Mouse (Mus musculus): Measurements from ENCODE around the gene Smim23. TPM values are rescaled to one million over a fixed set of nuclear protein-coding genes. Genes with fewer than 3 reads are reported as not detected.

The Smim23 gene
- not detected in 2 replicates for polyA plus RNA-seq (2015; fragmentation: Nextera tagmentation; extraction: Ambion mirVana)

GRCm38 (mm10) chr11:32824505-32824904, at the start of gene Smim23:
Gene Smim23, minus strand, starts transcription at chr11:32824605.
- no peak within 1 kb of the TSS for H3K4me2 ChIP-seq
- WGBS, result 89% methylated on average over 1 of the region's 1 CpGs
- H3K4me1 ChIP-seq, result no peaks in the 10 kb centered on the region
- no peaks in the 10 kb centered on the region for H3K36me3 ChIP-seq
- H3K9me3 ChIP-seq (replicated peaks), result no peaks in the 10 kb centered on the region
- no peak for ATAC-seq (replicated peaks; ENCODE audit: low FRiP score)
- H3K27ac ChIP-seq, result no peak within 1 kb of the TSS
- no peaks in the 10 kb centered on the region for H3K27me3 ChIP-seq
- no peak within 1 kb of the TSS for H3K9ac ChIP-seq
- H3K4me3 ChIP-seq (replicated peaks), result no peak within 1 kb of the TSS

GRCm38 (mm10) chr11:32868619-32869383, 44.4 kb upstream of the Smim23 start:
- ATAC-seq (replicated peaks; ENCODE audit: low FRiP score), result no peak
- 85% methylated on average over 10 of the region's 10 CpGs for WGBS
- peaks cover 9% of the 10 kb centered on the region; the same call in 1 of the 2 replicates for H3K27me3 ChIP-seq

GRCm38 (mm10) chr11:32864615-32865014, 40.2 kb upstream of the Smim23 start:
- 90% methylated on average over 5 of the region's 5 CpGs for WGBS
- H3K9me3 ChIP-seq (replicated peaks), result no peaks in the 10 kb centered on the region
- ATAC-seq (replicated peaks; ENCODE audit: low FRiP score), result no peak

More at GRCm38 (mm10) chr11:32868619-32869383, 44.4 kb upstream of the Smim23 start:
- no peaks in the 10 kb centered on the region for H3K36me3 ChIP-seq
- no peak overlapping the region for H3K27ac ChIP-seq
- no peak overlapping the region for H3K9ac ChIP-seq
- H3K9me3 ChIP-seq (replicated peaks), result 0 out of 2 replicates have a peak, but pooled peaks cover 3% of the 10 kb centered on the region
- H3K4me3 ChIP-seq (replicated peaks), result no peak overlapping the region
- no peak overlapping the region for H3K4me2 ChIP-seq
- no peaks in the 10 kb centered on the region for H3K4me1 ChIP-seq

GRCm38 (mm10) chr11:32857418-32857879, 33.0 kb upstream of the Smim23 start:
- Histone ChIP-seq H3K36me3 (no peaks in the 10 kb centered on the region), H3K4me1 (peaks cover 17% of the 10 kb centered on the region), H3K4me2 (peak overlapping the region; percentile 32), H3K9me3 (replicated peaks) (no peaks in the 10 kb centered on the region), H3K4me3 (replicated peaks) (no peak overlapping the region), H3K9ac (no peak overlapping the region), H3K27ac (peak overlapping the region; percentile 27; the same call in 1 of the 2 replicates), H3K27me3 (0 out of 2 replicates have a peak, but pooled peaks cover 5% of the 10 kb centered on the region)
- ATAC-seq (replicated peaks; ENCODE audit: low FRiP score), result peak; percentile 87
- WGBS, result 7% methylated on average over 8 of the region's 8 CpGs

More at GRCm38 (mm10) chr11:32864615-32865014, 40.2 kb upstream of the Smim23 start:
- no peak overlapping the region for H3K27ac ChIP-seq
- H3K4me1 ChIP-seq, result no peaks in the 10 kb centered on the region
- H3K4me2 ChIP-seq, result no peak overlapping the region
- H3K27me3 ChIP-seq, result peaks cover 6% of the 10 kb centered on the region; the same call in 1 of the 2 replicates
- H3K36me3 ChIP-seq, result no peaks in the 10 kb centered on the region
- no peak overlapping the region for H3K4me3 ChIP-seq (replicated peaks)
- no peak overlapping the region for H3K9ac ChIP-seq

GRCm38 (mm10) chr11:32846682-32847222, 22.3 kb upstream of the Smim23 start:
- Histone ChIP-seq H3K4me2 (0 out of 2 replicates have a peak overlapping the region, but pooled peaks have one; percentile 26), H3K4me3 (replicated peaks) (no peak overlapping the region), H3K4me1 (peaks cover 8% of the 10 kb centered on the region), H3K9ac (no peak overlapping the region), H3K27me3 (no peaks in the 10 kb centered on the region), H3K27ac (no peak overlapping the region), H3K36me3 (no peaks in the 10 kb centered on the region), H3K9me3 (replicated peaks) (no peaks in the 10 kb centered on the region)
- no peak for ATAC-seq (replicated peaks; ENCODE audit: low FRiP score)
- WGBS, result 30% methylated on average over 20 of the region's 20 CpGs

GRCm38 (mm10) chr11:32841169-32841568, 16.8 kb upstream of the Smim23 start:
- Histone ChIP-seq H3K4me1 (peaks cover 13% of the 10 kb centered on the region), H3K27ac (no peak overlapping the region), H3K36me3 (no peaks in the 10 kb centered on the region), H3K4me3 (replicated peaks) (no peak overlapping the region), H3K9me3 (replicated peaks) (no peaks in the 10 kb centered on the region), H3K4me2 (no peak overlapping the region), H3K9ac (no peak overlapping the region), H3K27me3 (no peaks in the 10 kb centered on the region)
- 32% methylated on average over 5 of the region's 5 CpGs for WGBS
- no peak for ATAC-seq (replicated peaks; ENCODE audit: low FRiP score)

- H3K9me3 ChIP-seq (replicated peaks), result no peaks in the 10 kb centered on the region; the same call in 1 of the 2 replicates
- no peak overlapping the region for H3K9ac ChIP-seq
- no peaks in the 10 kb centered on the region for H3K36me3 ChIP-seq
- no peak overlapping the region for H3K4me3 ChIP-seq (replicated peaks)
- no peak overlapping the region for H3K4me2 ChIP-seq
- H3K27me3 ChIP-seq, result no peaks in the 10 kb centered on the region
- ATAC-seq (replicated peaks; ENCODE audit: low FRiP score), result no peak
- no peak overlapping the region for H3K27ac ChIP-seq
- 47% methylated on average over 9 of the region's 9 CpGs for WGBS
- peaks cover 14% of the 10 kb centered on the region for H3K4me1 ChIP-seq
These were observed 15.9 kb upstream of the Smim23 start for GRCm38 (mm10) chr11:32840256-32840655.

GRCm38 (mm10) chr11:32835022-32835421, 10.6 kb upstream of the Smim23 start:
- no peak overlapping the region for H3K27ac ChIP-seq
- H3K9ac ChIP-seq, result no peak overlapping the region
- peak; percentile 73 for ATAC-seq (replicated peaks; ENCODE audit: low FRiP score)
- peaks cover 20% of the 10 kb centered on the region for H3K4me1 ChIP-seq
- WGBS, result 13% methylated on average over 8 of the region's 8 CpGs
- no peak overlapping the region for H3K4me3 ChIP-seq (replicated peaks)
- 0 out of 2 replicates have a peak overlapping the region, but pooled peaks have one; percentile 21 for H3K4me2 ChIP-seq
- no peaks in the 10 kb centered on the region for H3K27me3 ChIP-seq
- H3K36me3 ChIP-seq, result no peaks in the 10 kb centered on the region
- H3K9me3 ChIP-seq (replicated peaks), result no peaks in the 10 kb centered on the region; the same call in 1 of the 2 replicates

- H3K27ac ChIP-seq, result no peak overlapping the region
- WGBS, result 8% methylated on average over 13 of the region's 13 CpGs
- H3K4me2 ChIP-seq, result 0 out of 2 replicates have a peak overlapping the region, but pooled peaks have one; percentile 21
- H3K9me3 ChIP-seq (replicated peaks), result no peaks in the 10 kb centered on the region; the same call in 1 of the 2 replicates
- peak; percentile 89 for ATAC-seq (replicated peaks; ENCODE audit: low FRiP score)
- no peak overlapping the region for H3K4me3 ChIP-seq (replicated peaks)
- H3K9ac ChIP-seq, result no peak overlapping the region
- H3K4me1 ChIP-seq, result peaks cover 17% of the 10 kb centered on the region
- no peaks in the 10 kb centered on the region for H3K36me3 ChIP-seq
- H3K27me3 ChIP-seq, result no peaks in the 10 kb centered on the region
These were observed 10.0 kb upstream of the Smim23 start for GRCm38 (mm10) chr11:32834367-32834918.

- no peak overlapping the region for H3K27ac ChIP-seq
- no peaks in the 10 kb centered on the region for H3K36me3 ChIP-seq
- no peak overlapping the region for H3K9ac ChIP-seq
- no peak overlapping the region for H3K4me2 ChIP-seq
- WGBS, result 88% methylated on average over 12 of the region's 12 CpGs
- H3K4me1 ChIP-seq, result no peaks in the 10 kb centered on the region
- H3K9me3 ChIP-seq (replicated peaks), result no peaks in the 10 kb centered on the region
- H3K4me3 ChIP-seq (replicated peaks), result no peak overlapping the region
- H3K27me3 ChIP-seq, result no peaks in the 10 kb centered on the region
- ATAC-seq (replicated peaks; ENCODE audit: low FRiP score), result no peak
These were observed 6.8 kb downstream of the Smim23 start for GRCm38 (mm10) chr11:32817566-32817965.

GRCm38 (mm10) chr11:32814286-32814685, 10.1 kb downstream of the Smim23 start:
- Histone ChIP-seq H3K4me1 (no peaks in the 10 kb centered on the region), H3K27ac (no peak overlapping the region), H3K4me2 (no peak overlapping the region), H3K4me3 (replicated peaks) (no peak overlapping the region), H3K36me3 (no peaks in the 10 kb centered on the region), H3K9ac (no peak overlapping the region), H3K9me3 (replicated peaks) (no peaks in the 10 kb centered on the region), H3K27me3 (0 out of 2 replicates have a peak, but pooled peaks cover 2% of the 10 kb centered on the region)
- WGBS, result 79% methylated on average over 8 of the region's 8 CpGs
- no peak for ATAC-seq (replicated peaks; ENCODE audit: low FRiP score)

- Histone ChIP-seq H3K9me3 (replicated peaks) (no peaks in the 10 kb centered on the region), H3K9ac (no peak overlapping the region), H3K4me1 (no peaks in the 10 kb centered on the region), H3K4me2 (no peak overlapping the region), H3K4me3 (replicated peaks) (no peak overlapping the region), H3K36me3 (no peaks in the 10 kb centered on the region), H3K27ac (no peak overlapping the region), H3K27me3 (peaks cover 10% of the 10 kb centered on the region)
- no peak for ATAC-seq (replicated peaks; ENCODE audit: low FRiP score)
- 58% methylated on average over 1 of the region's 1 CpGs for WGBS
These were observed 15.3 kb downstream of the Smim23 start for GRCm38 (mm10) chr11:32809091-32809490.
